38 mouse cellular contexts compared by ENCODE assay signal in the genomic region with DNA sequence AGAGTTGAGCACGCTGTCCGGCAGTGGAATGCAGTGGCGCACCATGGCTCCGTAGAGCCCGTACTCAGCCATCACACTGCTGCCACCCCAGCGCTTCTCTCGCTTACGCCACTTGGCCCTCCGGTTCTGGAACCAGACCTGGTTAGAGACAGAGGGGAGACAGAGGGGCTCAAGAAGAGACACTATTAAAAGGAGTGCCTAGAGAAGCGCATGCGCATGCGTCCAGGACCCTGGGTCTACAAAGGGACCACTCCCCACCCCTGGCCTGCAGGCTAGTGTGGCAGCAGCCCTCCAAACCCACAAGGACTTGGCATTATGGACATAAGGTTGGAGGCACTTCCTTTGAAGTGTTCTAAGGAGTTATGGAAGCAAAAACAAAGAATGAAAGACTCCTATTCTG. TPM values are rescaled to one million over a fixed set of nuclear protein-coding genes. Genes with fewer than 3 reads are reported as not detected.
"Had no signal": no experiment of that assay in that cellular context is flagged by ENCODE, and none has a peak within 500 bp of the region (broad histone marks: within the 10 kb centered on the region; RNA-seq: fewer than 3 reads in every experiment).

No protein-coding gene starts in this region.

- H3K27ac ChIP-seq: hindbrain, embryonic 13.5 days; hindbrain, embryonic 15.5 days; hindbrain, postnatal 0 days; kidney, embryonic 15.5 days; kidney, postnatal 0 days; limb, embryonic 13.5 days; limb, embryonic 15.5 days; liver, embryonic 13.5 days had no signal

- ATAC-seq: forebrain, postnatal 0 days; hindbrain, postnatal 0 days; intestine, embryonic 16.5 days had no signal

- DNase-seq: forebrain, postnatal 0 days; gastrocnemius, postnatal 14 days; gastrocnemius, postnatal 36 days; heart, adult 18-20 months; heart, postnatal 10 days; kidney, adult 11 months; kidney, adult 2 months; kidney, adult 9 months; kidney, postnatal 14 days; kidney, postnatal 36 days; layer of hippocampus, adult 9-11 months; layer of hippocampus, postnatal 36 days; left cerebral cortex, postnatal 4 days; liver, embryonic 13.5 days had no signal

- H3K9me3 ChIP-seq: hindbrain, embryonic 13.5 days; hindbrain, embryonic 15.5 days; kidney, embryonic 15.5 days; limb, embryonic 13.5 days; limb, embryonic 15.5 days; liver, embryonic 13.5 days had no signal

- H3K4me3 ChIP-seq: hindbrain, embryonic 13.5 days; hindbrain, embryonic 15.5 days; kidney, embryonic 15.5 days; limb, embryonic 13.5 days; limb, embryonic 15.5 days; liver, embryonic 13.5 days had no signal

- H3K9ac ChIP-seq: forebrain, postnatal 0 days; hindbrain, embryonic 13.5 days; hindbrain, embryonic 15.5 days; kidney, embryonic 15.5 days; limb, embryonic 13.5 days; limb, embryonic 15.5 days; liver, embryonic 13.5 days had no signal

- H3K4me2 ChIP-seq: heart, embryonic 11.5 days; hindbrain, embryonic 13.5 days; hindbrain, embryonic 15.5 days; kidney, embryonic 15.5 days; limb, embryonic 13.5 days; limb, embryonic 15.5 days; liver, embryonic 13.5 days had no signal

- H3K36me3 ChIP-seq: hindbrain, embryonic 13.5 days; hindbrain, embryonic 15.5 days; kidney, embryonic 15.5 days; limb, embryonic 13.5 days; limb, embryonic 15.5 days; liver, embryonic 13.5 days had no signal

RNA-seq across cellular contexts. Expression of a gene that starts 4.7 kb away (rescaled TPM):
- total RNA-seq: forebrain, postnatal 0 days; gastrocnemius, adult 18-20 months; gastrocnemius, adult 8-10 months; gastrocnemius, postnatal 14 days; gastrocnemius, postnatal 36 days; heart, postnatal 10 days; hematopoietic stem cell, adult 5-6 weeks; layer of hippocampus, adult 18-20 months; layer of hippocampus, adult 8-10 months; left cerebral cortex, adult 18-20 months; left cerebral cortex, adult 8-10 months; left cerebral cortex, postnatal 10 days; left cerebral cortex, postnatal 25 days; liver, adult 2 months had no signal
- polyA plus RNA-seq: gonadal fat pad, adult 2 months; heart, embryonic 11.5 days; heart, embryonic 14.5 days; heart, embryonic 16.5 days; intestine, embryonic 16.5 days; kidney, adult 2 months; kidney, embryonic 15.5 days; kidney, postnatal 0 days; large intestine, adult 2 months; limb, embryonic 11.5 days; limb, embryonic 15.5 days; liver, adult 2 months; liver, embryonic 13.5 days had no signal
